Mouse (Mus musculus) liver, embryonic 16.5 days (tissue): ENCODE results near the gene Pou6f1. TPM values are rescaled to one million over a fixed set of nuclear protein-coding genes. Genes with fewer than 3 reads are reported as not detected.

Experiments
- ATAC-seq: fragments of 200-750 bp; cut with Nextera tagmentation; 2 replicates; pipeline ENCODE4 v1.8.0; 2017; ENCODE audit warnings: low read depth, mild to moderate bottlenecking, moderate number of reproducible peaks, moderate library complexity
- H3K27ac ChIP-seq: fragments of 300-500 bp; sonication (generic); 2 replicates; pipeline ENCODE4 v1.5.1; 2014; ENCODE audit warnings: mild to moderate bottlenecking, low read length
- H3K27me3 ChIP-seq: fragments of 300-500 bp; sonication (generic); 2 replicates; pipeline ENCODE4 v1.6.1; 2014; ENCODE audit warnings: low read depth, low read length, mixed read lengths; ENCODE audit not compliant: control insufficient read depth, insufficient read depth
- H3K36me3 ChIP-seq: fragments of 300-500 bp; sonication (generic); 2 replicates; pipeline ENCODE4 v1.6.1; 2014; ENCODE audit warnings: mild to moderate bottlenecking; ENCODE audit not compliant: control insufficient read depth, insufficient read depth
- H3K4me1 ChIP-seq: fragments of 300-500 bp; sonication (generic); 2 replicates; pipeline ENCODE4 v1.6.1; 2014; ENCODE audit warnings: low read depth, low read length, mixed read lengths; ENCODE audit not compliant: control insufficient read depth
- H3K4me2 ChIP-seq: fragments of 300-500 bp; sonication (generic); 2 replicates; pipeline ENCODE4 v1.6.1; 2014; ENCODE audit warnings: low read depth, low read length, mixed read lengths
- H3K4me3 ChIP-seq: fragments of 300-500 bp; sonication (generic); 2 replicates; pipeline ENCODE4 v1.5.1; 2014; ENCODE audit warnings: low read depth, mild to moderate bottlenecking, low read length
- H3K9ac ChIP-seq: fragments of 300-500 bp; sonication (generic); 2 replicates; pipeline ENCODE4 v1.6.1; 2014; ENCODE audit warnings: low read depth, low read length
- H3K9me3 ChIP-seq: fragments of 300-500 bp; sonication (generic); replicated peaks from 2 replicates; pipeline ENCODE4 v1.6.1; 2016; ENCODE audit warnings: low read length; ENCODE audit not compliant: control insufficient read depth
- WGBS: fragments of 180-500 bp; shearing (Covaris S2); extraction: QIAGEN DNeasy Blood & Tissue Kit; methylation state at CpG from one replicate; pipeline ENCODE4 v1.1.7; 2014; ENCODE audit not compliant: insufficient replicate concordance; 5-methylcytosine and 5-hydroxymethylcytosine counted together
- polyA plus RNA-seq: library from polyadenylated mRNA; unstranded; fragments of >200 nt; fragmentation: Nextera tagmentation; extraction: Ambion mirVana; gene quantifications from 2 replicates; pipeline ENCODE4 v1.2.1, GENCODE M21; 2015

Gene Pou6f1
- polyA plus RNA-seq, 1 experiment from 2014 or later: 0.50 TPM

DNA sequence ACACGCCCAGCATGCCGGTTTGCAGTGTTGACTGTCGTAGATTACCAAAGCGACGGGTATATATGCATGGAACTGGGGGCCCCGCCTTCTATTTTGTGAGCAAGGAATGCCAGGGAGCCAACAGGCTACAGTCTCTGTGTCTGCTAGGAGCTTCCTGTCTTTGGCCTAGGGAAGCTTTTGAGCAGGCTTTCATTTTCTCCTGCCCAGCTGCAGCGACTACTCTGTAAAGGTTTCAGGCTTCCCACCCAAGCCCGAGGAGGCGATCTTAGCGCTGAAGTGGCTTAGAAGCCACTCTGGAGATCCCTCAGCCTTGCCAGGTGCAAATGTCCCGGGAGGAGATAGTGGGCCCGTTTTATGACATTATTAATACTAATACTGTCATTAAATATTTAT, 905 bp downstream of the Pou6f1 start:
- Histone ChIP-seq H3K36me3 (no peaks in the 10 kb centered on the region), H3K4me2 (peak overlapping the region; percentile 61), H3K9ac (peak overlapping the region; percentile 17; the same call in 1 of the 2 replicates), H3K27me3 (peaks cover 49% of the 10 kb centered on the region), H3K4me1 (peaks cover 2% of the 10 kb centered on the region; the same call in 1 of the 2 replicates), H3K4me3 (peak overlapping the region; percentile 51), H3K27ac (no peak overlapping the region), H3K9me3 (no peaks in the 10 kb centered on the region)
- WGBS: 2% methylated on average over 12 of the region's 12 CpGs
- ATAC-seq: 0 out of 2 replicates have a peak, but pooled peaks have one; percentile 16

- Histone ChIP-seq H3K27ac (no peak overlapping the region), H3K36me3 (no peaks in the 10 kb centered on the region), H3K4me2 (peak overlapping the region; percentile 61), H3K27me3 (peaks cover 46% of the 10 kb centered on the region), H3K9ac (no peak overlapping the region), H3K4me1 (peaks cover 2% of the 10 kb centered on the region; the same call in 1 of the 2 replicates), H3K4me3 (peak overlapping the region; percentile 51), H3K9me3 (no peaks in the 10 kb centered on the region)
- 16% methylated on average over 9 of the region's 9 CpGs for WGBS
- ATAC-seq: no peak
Measured at GRCm38 (mm10) chr15:100598287-100598882, 1.4 kb downstream of the Pou6f1 start.

- no peak for ATAC-seq
- no peaks in the 10 kb centered on the region for H3K36me3 ChIP-seq
- 64% methylated on average over 6 of the region's 6 CpGs for WGBS
- no peaks in the 10 kb centered on the region for H3K4me1 ChIP-seq
- H3K9ac ChIP-seq: no peak overlapping the region
- peaks cover 4% of the 10 kb centered on the region for H3K27me3 ChIP-seq
- H3K4me2 ChIP-seq: no peak overlapping the region
- H3K9me3 ChIP-seq: no peaks in the 10 kb centered on the region
- H3K27ac ChIP-seq: no peak overlapping the region
- H3K4me3 ChIP-seq: no peak overlapping the region
Measured at GRCm38 (mm10) chr15:100592817-100593216, 7.0 kb downstream of the Pou6f1 start.

GRCm38 (mm10) chr15:100590436-100590835, 9.3 kb downstream of the Pou6f1 start:
- H3K27ac ChIP-seq: no peak overlapping the region
- H3K4me3 ChIP-seq: no peak overlapping the region
- no peak for ATAC-seq
- no peak overlapping the region for H3K9ac ChIP-seq
- H3K9me3 ChIP-seq: no peaks in the 10 kb centered on the region
- H3K4me1 ChIP-seq: no peaks in the 10 kb centered on the region
- H3K27me3 ChIP-seq: no peaks in the 10 kb centered on the region
- no peaks in the 10 kb centered on the region for H3K36me3 ChIP-seq
- WGBS: 42% methylated on average over 8 of the region's 8 CpGs
- no peak overlapping the region for H3K4me2 ChIP-seq

GRCm38 (mm10) chr15:100588297-100588696, 11.5 kb downstream of the Pou6f1 start:
- WGBS: 23% methylated on average over 6 of the region's 6 CpGs
- Histone ChIP-seq H3K4me3 (no peak overlapping the region), H3K36me3 (no peaks in the 10 kb centered on the region), H3K9me3 (no peaks in the 10 kb centered on the region), H3K4me1 (no peaks in the 10 kb centered on the region), H3K27me3 (no peaks in the 10 kb centered on the region; the same call in 1 of the 2 replicates), H3K9ac (no peak overlapping the region), H3K4me2 (no peak overlapping the region), H3K27ac (no peak overlapping the region)
- ATAC-seq: no peak

- Histone ChIP-seq H3K36me3 (no peaks in the 10 kb centered on the region), H3K27ac (no peak overlapping the region), H3K9ac (no peak overlapping the region), H3K9me3 (no peaks in the 10 kb centered on the region), H3K4me2 (no peak overlapping the region), H3K27me3 (no peaks in the 10 kb centered on the region; the same call in 1 of the 2 replicates), H3K4me1 (no peaks in the 10 kb centered on the region), H3K4me3 (no peak overlapping the region)
- no peak for ATAC-seq
- WGBS: 65% methylated on average over 4 of the region's 4 CpGs
Measured at GRCm38 (mm10) chr15:100587166-100587565, 12.6 kb downstream of the Pou6f1 start.

DNA sequence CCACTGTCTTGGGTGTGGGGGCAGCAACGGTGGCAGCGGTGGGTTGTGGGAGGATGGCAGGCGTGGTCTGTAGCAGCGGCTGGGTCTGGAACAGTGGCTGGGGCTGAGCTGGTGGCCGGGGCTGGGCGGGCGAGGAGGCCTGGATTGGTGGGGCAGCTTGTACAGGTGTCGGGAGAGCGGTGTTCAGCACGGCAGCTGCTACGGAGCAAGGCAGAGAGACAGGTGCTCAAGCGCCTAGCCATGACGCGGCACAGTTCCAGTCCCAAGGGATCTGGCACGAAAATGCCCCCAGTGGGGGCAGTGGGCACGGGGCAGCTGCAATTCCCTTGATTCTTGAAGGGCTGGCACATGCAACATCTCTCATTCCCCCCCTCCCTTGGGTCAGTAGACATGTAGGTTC, 13.9 kb downstream of the Pou6f1 start:
- H3K4me1 ChIP-seq: no peaks in the 10 kb centered on the region
- no peaks in the 10 kb centered on the region; the same call in 1 of the 2 replicates for H3K27me3 ChIP-seq
- no peaks in the 10 kb centered on the region for H3K9me3 ChIP-seq
- 77% methylated on average over 16 of the region's 16 CpGs for WGBS
- H3K9ac ChIP-seq: no peak overlapping the region
- no peak overlapping the region for H3K27ac ChIP-seq
- H3K4me3 ChIP-seq: no peak overlapping the region
- H3K4me2 ChIP-seq: no peak overlapping the region
- no peak for ATAC-seq
- H3K36me3 ChIP-seq: no peaks in the 10 kb centered on the region

- Histone ChIP-seq H3K4me2 (no peak overlapping the region), H3K9ac (no peak overlapping the region), H3K4me3 (no peak overlapping the region), H3K4me1 (no peaks in the 10 kb centered on the region), H3K27me3 (no peaks in the 10 kb centered on the region; the same call in 1 of the 2 replicates), H3K9me3 (no peaks in the 10 kb centered on the region), H3K27ac (no peak overlapping the region), H3K36me3 (no peaks in the 10 kb centered on the region)
- WGBS: 71% methylated on average over 10 of the region's 10 CpGs
- no peak for ATAC-seq
Measured at GRCm38 (mm10) chr15:100580108-100580507, 19.7 kb downstream of the Pou6f1 start.

DNA sequence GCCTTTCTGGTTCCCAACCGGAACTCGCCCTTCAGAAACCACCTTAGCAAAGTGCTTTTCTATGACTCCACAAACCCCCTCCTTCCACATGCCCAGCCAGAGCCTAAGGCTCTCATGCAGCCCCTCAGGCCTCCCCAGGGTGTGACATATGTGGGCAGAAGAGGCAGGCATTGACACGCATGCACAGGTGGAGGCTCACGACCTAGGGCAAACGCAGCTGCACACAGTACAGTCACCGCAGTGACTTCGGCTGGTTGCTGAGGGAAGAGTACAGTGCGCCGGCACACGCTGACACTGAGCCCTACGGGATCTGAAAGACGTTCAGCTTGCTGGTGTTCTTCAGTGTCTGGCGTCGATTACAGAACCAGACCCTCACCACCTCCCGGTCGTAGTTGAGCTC, 21.8 kb downstream of the Pou6f1 start:
- H3K4me3 ChIP-seq: no peak overlapping the region
- H3K4me2 ChIP-seq: no peak overlapping the region
- H3K36me3 ChIP-seq: no peaks in the 10 kb centered on the region
- no peak for ATAC-seq
- no peak overlapping the region for H3K27ac ChIP-seq
- no peaks in the 10 kb centered on the region for H3K9me3 ChIP-seq
- no peaks in the 10 kb centered on the region for H3K4me1 ChIP-seq
- H3K9ac ChIP-seq: no peak overlapping the region
- no peaks in the 10 kb centered on the region for H3K27me3 ChIP-seq
- 78% methylated on average over 16 of the region's 16 CpGs for WGBS
